Mouse (Mus musculus) neutrophil, adult 59 days (primary cell): Measurements from ENCODE around the gene Cttnbp2nl. TPM values are rescaled to one million over a fixed set of nuclear protein-coding genes. Genes with fewer than 3 reads are reported as not detected.

Experiments
- total RNA-seq, 2 experiments: library from RNA; stranded (reverse); gene quantifications; 1 replicate in 1 of 2; 2 replicates in 1 of 2; pipeline ENCODE4 v1.2.4; 2023

The Cttnbp2nl gene
- under 1 TPM; 0.71 to 0.78 TPM for total RNA-seq

DNA sequence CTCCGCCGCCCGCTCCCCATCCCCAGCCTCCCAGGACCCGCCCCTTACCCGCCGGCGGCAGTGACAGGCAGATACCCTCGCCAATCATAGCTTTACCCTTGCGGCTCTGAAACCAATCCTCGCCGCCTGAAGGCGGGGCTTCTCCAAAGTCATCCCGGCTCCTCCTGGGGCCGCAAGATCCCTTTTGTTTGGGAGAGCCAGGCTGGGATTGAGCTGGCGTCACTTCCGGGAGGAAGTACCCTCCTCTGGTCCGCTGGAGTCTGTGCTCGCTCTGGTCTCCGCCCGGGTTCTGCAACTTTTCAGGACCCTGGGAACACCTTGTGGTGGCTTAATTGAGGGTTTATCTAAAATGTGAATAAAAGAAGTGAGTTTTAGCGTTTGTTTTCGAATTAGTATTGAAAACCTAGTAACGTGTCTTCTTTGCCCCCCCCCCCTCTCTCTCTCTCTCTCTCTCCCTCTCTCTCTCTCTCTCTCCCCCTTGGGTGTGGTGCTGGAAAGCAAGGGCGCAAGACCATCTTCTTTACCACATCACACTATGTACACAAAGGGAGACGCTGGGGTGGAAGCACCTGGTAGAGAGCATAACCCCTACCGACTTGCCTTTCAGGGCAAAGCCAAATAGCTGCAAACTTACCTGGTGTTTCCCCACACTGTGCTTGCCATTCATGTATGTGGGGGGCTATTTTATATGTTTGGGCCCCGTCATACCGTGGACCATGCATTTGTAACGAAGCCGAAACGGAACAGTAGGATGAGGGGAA lies at the start of gene Cttnbp2nl:
TSS of gene Cttnbp2nl (minus strand) at position 210 of the 761 bp plus-strand sequence.

DNA sequence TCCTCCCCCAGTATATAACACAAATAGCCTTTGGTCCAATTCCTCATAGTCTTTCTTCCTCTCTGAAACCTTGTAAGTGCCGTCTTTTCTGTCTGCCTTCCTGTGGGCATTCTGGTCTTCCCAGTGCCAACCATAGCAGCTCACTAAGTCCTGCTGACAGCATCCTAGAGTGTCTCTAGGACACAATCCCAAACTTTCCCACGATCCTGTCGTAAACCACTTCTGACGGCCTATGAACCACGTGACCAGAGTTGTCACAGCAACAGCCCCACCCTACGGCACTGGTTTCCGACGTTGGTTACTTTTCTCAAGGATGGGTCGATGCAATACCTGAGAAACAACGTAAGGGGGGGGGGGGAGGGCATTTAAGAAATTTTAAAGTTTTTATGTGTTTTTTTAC lies 13.6 kb upstream of the Cttnbp2nl start, which contains the start of gene 4930564D02Rik:
TSS of gene 4930564D02Rik (plus strand) at position 301 of the 400 bp plus-strand sequence.

DNA sequence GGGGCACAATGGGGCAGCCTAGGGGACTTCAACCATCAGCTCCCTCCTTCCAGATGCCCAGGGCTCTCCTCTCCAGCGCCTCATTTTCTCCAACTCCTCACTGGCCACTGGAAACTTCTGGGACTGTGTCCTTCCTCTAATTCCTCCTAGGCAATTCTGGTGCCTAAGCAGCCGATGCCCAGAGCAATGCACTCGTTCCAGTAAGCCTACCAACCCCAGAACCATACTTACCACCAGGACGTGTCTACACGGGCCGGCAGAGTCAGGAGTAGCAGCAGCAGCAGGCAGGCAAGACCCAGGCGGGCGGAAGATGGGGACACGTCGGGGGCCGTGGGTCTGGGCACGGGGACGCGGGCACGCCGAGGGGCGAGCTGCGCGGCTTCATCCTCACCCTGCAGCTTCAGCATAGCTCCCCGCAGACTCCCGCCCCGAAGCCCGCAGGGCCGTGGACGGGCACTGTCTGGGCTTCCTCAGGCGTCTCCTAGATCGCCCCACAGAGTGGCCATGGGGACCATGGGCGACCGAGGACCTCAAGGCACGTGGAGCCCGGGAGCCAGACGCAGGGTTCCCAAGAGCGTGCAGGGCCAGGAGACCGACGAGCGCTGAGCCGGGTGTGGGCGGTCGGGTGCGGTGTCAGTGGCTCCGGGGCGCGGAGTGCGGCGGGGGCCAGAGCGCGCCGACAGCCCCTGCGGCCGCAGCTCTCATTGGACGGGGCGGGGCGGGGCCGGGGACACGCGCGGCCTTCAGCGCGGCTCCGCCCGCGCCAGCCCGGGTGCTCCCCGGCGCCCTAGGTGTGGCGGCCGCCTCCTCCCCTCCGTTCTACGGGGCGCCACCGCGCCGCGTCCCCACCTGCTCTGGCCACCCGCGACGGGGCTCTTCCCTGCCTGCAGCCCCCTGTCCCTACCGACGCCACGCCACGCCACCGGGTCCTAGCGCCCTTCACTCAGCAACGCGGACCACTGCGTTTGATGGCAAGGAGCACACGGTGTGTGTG lies 91.6 kb downstream of the Cttnbp2nl start, which contains the start of gene Wnt2b:
TSS of gene Wnt2b (minus strand) at position 856 of the 994 bp plus-strand sequence.

Other genes with a start within 250 kb of the Cttnbp2nl start
- 10 to 100 TPM; 55.9 to 72.2 TPM for gene Mov10, start 234.6 kb downstream of the Cttnbp2nl start, total RNA-seq
- gene St7l, start 189.1 kb downstream of the Cttnbp2nl start, total RNA-seq: 10 to 100 TPM; 22.6 to 25.0 TPM
- 100 to 1,000 TPM; 296 to 306 TPM for gene Capza1, start 188.6 kb downstream of the Cttnbp2nl start, total RNA-seq
- not detected for gene Wnt2b, start 91.2 kb downstream of the Cttnbp2nl start, total RNA-seq
- gene 4930564D02Rik, start 13.7 kb upstream of the Cttnbp2nl start, total RNA-seq: not detected